Mouse (Mus musculus) gastrocnemius, postnatal 36 days (tissue): ENCODE results near the gene Olfr263. TPM values are rescaled to one million over a fixed set of nuclear protein-coding genes. Genes with fewer than 3 reads are reported as not detected.

Experiments used
- DNase-seq, 2 experiments: peaks; one replicate each; pipeline ENCODE4 v3.0.0; 2022
- intact Hi-C: fragments of 180-260 bp; cut with DNase I; formaldehyde crosslinking; loops from one replicate; pipeline ENCODE4 v1.15.1; 2025
- total RNA-seq, 2 experiments: library from RNA; stranded (reverse); gene quantifications; 2 replicates each; pipeline ENCODE4 v1.2.3; 2021

Gene Olfr263
- total RNA-seq, 2 experiments from 2014 or later: not detected

DNA sequence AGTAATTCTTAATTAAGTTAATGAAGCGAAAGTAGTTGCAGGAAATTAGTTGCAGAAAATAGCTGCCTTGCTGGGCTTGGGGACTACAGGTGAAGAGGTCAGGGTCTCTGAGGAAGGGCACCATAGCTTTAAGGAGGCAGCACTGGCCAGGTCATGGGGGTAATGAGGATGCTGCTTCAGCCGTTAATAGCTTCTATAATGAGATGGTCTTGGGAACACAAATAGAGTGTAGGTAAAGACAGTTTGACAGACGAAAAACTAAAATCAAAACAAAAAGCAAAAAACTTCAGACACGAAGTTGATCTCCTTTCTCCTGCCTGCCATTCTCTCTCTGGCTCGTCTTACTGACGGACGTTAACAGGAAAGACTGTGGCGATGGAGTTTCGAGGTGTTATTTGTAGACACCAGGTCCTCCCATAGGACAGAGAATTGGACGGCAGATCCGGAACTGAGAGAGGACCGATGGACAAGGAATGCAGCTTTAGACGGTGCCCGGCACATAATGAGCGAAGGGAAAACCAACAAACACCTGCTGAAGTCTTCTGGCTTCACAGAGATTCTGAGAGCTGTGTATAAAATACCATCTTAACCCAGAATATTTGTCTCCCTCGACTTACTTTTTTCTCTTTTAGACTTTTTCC, 39.1 kb downstream of the Olfr263 start:
- DNase-seq: no peak
- intact Hi-C loops: loop anchor here (5.0 kb wide), 2 partner anchors 34 to 109 kb away; no protein-coding TSS in a partner anchor

DNA sequence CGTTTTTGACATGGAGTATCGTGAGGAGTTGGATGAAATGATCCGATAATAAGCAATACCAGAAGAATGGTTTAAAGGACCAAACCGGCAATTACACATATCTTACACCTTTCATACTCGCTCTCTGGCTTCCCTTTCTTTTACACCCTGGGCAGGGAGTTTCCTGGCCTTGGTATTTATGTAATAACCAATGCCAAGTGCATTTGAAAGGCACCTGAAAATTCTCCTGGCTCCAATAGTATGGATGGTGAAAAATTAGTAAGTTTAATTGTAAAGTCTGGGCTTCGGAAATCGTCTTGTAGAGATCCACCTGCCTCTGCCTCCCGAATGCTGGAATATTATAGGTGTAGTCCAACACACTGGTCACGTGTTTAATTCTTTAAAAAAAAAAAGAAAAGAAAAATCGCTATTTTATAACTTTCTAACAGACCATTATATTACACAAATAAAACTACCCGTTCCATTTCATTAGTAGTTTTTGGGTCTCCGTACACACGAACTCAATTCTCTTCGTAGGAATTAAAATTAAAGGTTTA, 39.8 kb downstream of the Olfr263 start:
- DNase-seq: no peak
- intact Hi-C loops: loop anchor here (5.0 kb wide), 2 partner anchors 33 to 108 kb away; no protein-coding TSS in a partner anchor

DNA sequence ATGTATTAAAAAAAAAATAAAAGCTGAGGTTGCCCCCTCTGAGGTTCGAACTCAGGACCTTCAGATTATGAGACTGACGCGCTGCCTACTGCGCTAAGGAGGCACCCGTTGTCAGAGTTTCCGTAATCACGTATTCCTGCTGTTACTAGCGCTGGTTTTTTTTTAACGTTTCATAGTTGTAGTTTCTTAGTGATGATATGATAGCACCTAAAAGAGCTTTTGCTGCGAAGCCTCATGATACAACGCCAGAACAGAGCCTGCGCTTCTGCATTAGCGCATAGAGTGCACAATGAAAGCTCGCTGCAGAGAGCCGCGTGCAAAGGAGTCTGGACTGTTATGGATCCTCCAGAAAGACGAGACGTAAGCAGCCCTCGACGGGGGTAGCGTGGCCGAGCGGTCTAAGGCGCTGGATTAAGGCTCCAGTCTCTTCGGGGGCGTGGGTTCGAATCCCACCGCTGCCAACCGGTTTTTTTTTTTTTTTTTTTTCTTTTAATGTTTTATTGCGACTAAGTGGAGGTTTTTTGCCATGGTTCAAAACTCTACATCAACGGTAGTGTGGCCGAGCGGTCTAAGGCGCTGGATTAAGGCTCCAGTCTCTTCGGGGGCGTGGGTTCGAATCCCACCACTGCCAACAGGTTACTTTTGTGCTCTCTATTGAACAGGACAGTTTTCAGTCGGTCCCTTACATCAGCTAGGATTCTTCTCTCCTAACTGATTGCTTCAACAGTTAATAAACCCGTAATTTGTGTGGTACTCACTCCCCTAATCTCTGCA, 40.4 kb downstream of the Olfr263 start:
- DNase-seq: peak; percentile 61 to 72
- intact Hi-C loops: loop anchor here (5.0 kb wide), 3 partner anchors 32 to 542 kb away; no protein-coding TSS in a partner anchor

DNA sequence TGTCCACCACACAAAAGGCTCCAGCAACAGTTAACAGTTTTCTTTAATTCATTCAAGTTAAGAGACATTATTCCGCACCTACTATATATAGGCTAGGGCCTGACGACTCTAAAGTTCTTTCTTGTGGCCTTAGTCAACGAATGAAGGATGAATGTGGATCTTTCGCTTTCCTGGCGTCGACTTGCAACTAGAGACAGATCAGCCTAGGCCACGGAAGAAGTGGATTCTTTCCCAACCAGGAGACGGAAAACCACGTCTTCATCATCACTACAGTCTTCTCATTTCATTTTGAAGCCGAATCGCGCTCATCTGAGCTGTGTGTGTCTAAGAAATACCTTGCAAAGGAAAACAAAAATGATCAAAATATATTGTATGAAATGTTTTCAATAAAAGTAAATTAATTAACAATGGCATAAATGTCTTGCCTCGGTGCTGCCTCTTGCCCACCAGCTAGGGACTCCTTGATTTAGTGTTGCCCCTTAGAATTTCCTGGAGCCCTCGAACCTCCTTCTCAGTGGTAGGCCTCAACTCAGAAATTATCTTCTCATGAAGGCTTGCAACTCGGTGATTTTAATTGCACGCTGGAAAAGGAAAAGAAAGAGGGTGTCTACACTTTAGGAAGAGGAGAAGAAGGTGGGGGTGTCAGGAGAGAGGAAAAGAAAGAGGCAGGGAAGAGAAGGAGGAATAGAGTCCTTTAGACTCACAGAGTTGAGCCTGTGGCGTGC, 41.2 kb downstream of the Olfr263 start:
- intact Hi-C loops: loop anchor here (5.0 kb wide), 1 partner anchor 542 kb away; no protein-coding TSS in a partner anchor
- DNase-seq: no peak

DNA sequence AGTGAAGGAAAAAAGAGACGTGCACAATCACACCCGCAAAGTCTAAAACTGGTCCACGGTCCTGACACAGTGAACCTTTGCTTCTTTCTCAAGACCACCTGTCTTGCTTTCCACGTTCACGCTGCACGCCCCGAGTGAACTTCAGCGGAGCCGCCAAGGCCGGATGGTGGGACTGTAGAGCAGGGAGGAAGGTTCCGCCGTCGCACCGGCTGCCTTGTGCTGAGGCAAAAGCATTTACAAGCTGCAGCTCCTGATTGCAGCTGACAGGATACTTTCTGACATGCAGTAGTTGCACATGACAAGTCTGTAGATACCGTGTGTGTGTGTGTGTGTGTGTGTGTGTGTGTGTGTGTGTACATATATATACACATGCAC, 41.7 kb downstream of the Olfr263 start:
- DNase-seq: no peak
- intact Hi-C loops: loop anchor here (5.0 kb wide), 1 partner anchor 541 kb away; no protein-coding TSS in a partner anchor

DNA sequence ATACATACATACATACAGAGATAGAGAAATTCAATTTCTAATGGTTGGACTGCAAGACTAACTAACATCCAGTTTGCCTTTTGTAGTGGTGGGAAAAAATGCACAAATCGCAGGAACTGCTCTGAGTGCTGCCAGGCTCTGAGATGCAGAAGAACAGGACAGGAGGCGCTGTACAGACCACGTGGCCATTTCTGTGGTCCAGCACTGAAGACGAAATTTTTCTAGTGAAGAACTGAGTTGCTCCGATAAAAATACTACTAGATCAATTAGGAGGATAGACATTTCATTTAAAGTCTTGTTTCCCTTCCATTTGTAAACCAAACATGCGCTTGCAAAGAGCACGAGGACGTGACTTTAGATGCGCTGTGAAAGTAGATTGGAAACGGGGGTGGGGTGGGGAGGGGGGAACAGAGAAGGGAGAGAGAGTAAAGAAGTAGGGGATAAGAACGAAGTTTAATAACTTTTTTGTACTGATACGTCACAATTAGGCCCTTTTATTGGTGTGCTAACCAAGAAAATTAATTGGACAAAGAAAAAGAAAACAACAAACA, 42.2 kb downstream of the Olfr263 start:
- no peak for DNase-seq
- intact Hi-C loops: loop anchor here (5.0 kb wide), 1 partner anchor 541 kb away; no protein-coding TSS in a partner anchor

DNA sequence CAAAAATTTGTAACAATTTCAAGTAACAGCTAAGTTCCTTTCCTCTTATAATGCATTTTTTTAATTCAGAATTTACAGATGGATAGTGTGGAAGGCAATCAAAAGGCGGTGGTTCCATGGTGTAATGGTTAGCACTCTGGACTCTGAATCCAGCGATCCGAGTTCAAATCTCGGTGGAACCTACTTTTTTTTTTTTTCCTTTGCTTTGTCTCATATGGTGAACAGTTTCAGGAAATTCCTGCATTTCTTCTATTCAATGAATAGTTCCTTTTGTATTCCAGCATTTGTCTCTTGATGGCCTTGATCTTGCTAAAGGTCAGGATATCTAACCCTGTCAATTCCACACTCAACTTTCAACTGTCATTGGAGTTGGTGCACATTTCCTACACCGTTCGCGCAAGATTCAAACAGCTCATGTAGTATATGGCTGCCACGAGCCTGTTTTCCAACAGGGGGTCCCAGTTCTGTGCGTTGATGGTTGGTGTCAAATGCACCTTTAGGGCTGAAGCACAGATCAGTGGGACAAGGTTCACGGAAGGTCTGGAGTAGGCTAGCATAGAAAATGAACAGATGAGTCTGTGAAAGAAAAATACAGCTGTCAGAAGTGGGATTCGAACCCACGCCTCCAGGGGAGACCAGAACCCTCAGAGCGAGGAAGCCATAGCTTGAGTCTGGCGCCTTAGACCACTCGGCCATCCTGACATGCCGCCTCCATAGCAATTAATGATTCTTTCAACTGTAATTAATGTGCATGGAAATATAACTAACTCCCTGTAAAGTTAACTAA, 43.0 kb downstream of the Olfr263 start:
- intact Hi-C loops: loop anchor here (5.0 kb wide), 1 partner anchor 540 kb away; no protein-coding TSS in a partner anchor
- DNase-seq: peak; percentile 31 to 35

DNA sequence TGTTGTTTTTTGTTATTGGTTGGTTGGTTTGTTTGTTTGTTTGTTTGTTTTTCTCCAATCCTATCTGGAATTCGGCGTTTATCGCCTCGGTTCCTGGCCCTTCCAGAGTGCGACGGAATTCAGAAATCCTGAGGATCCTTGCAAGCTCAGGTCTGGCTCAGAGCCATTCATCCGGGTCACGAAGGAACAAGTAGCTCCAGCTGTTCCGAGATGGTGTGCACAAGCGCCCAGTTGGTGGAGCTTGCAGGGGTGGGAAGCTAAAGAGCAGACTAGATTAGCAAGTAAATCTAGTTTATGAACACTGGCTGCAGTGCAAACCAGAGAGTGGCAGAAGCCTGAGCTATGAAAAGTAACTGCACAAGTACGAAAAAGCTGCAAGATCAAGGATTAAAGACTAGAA, 43.6 kb downstream of the Olfr263 start:
- peak; percentile 78 to 84 for DNase-seq
- intact Hi-C loops: loop anchor here (5.0 kb wide), 1 partner anchor 539 kb away; no protein-coding TSS in a partner anchor

DNA sequence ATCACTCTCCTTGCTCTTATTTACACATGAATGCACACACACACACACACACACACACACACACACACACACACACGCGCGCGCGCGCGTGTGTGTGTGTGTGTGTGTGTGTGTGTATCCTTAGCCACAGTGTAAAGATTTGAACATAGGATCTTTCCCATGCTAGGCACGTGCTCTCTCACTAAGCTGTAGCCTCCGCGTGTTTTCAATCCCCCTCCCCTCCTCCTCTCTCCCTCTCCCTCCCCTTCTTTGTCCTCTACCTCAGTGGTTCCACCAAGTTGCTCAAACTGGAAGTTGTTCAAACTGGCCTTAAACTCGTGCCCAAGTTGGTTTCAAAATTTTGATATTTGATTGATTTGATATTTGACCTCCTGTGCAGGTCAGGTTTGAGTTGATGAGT, 47.3 kb downstream of the Olfr263 start:
- DNase-seq: no peak
- intact Hi-C loops: no loop called here

DNA sequence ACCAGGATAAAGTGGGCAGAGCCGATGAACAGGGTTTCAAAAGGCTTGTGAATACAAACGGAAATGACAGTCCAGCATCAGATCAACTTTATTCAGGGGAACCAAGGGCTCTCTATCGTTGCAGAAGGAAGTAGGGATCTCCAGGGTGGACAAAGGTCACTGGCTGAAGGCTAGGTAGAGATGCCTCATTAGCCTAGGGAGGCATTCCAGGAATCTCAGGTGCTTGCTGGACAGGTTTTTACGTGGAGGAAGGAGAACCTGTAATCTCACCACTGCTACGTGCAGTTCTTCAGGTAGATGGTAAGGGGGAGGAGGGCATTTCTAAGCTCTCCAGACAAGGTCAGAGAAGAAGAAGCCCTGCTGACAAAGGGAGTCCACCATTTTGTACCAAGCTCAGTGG, 48.2 kb downstream of the Olfr263 start:
- DNase-seq: no peak
- intact Hi-C loops: no loop called here

DNA sequence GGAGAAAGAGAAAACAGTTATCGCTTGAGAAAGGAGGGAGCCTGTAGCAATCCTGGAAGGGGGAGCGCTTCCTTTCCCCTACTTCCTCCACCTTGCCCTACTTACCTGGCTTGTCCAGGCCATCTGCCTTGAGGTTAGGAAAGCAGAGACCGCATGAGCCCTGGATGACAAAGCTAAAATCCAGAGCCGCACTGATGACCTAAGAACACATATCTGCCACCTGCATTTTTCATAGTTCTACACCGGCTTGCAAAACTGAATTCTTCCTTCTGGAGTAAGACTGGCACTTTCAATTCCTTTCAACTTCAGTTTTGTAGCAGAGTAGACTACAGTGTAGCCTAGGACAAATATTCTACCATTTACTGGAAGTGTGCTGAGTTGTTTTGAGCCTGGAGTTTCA, 48.9 kb downstream of the Olfr263 start:
- intact Hi-C loops: no loop called here

DNA sequence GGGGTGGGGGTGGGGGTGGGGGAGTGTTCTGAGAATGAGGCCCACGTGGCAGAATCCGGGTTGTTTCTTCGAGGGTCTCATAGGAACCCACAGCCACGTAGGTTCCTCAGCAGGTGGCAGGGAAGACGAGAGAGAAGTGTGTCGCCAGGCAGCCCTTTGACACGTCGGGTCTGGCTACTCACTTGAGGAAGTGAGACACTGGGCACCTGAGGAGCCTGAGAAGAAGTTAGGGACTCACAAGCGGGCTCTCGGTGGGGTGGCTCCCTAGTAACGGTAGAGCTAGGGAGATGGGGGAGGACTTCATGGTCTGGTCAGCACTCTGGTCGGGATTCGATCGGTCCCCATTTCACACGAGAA, 49.9 kb downstream of the Olfr263 start, which contains the start of gene Trim27:
Gene Trim27, plus strand, starts transcription at position 79 of the 357 bp plus-strand sequence.
- no peak for DNase-seq
- intact Hi-C loops: no loop called here

More for the DNA sequence above, 48.9 kb downstream of the Olfr263 start:
- DNase-seq: no peak

DNA sequence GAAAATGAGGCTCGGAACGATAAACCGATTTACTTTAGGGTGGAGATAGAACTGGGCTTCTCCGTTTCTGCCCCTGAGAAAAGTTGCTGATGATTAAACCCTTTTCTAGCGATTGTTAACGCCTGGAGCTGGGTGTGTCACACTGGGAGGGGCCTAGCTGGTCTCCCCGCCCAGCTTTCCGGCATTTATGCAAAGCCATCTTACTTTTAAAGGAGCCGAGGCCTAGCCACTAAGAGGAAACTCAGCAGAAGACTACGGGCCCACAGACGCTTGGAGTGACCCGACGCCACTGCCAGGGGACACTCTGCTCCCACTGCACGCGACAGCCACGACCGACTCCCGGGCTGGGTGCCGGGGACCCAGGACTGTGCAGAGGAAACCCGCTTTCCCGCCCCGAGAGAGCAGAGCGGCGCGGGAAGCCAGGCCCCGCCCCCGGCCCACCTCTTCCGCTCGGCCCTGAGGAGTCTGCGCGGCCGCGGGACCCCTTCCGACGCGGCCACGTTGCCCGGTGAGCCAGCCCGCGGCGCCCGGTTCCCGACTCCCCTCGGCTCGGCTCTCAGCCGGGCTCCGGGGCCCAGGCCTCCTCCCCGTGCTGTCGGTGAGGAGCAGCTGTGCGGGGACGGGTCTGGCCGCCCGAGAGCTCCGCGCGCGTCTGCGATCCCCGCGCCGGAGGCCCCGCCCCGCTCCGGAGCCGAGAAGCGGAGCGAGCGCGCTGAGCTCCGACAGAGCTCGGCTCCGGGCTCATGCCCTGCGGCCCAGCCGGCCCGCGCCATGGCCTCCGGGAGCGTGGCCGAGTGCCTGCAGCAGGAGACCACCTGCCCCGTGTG, 50.5 kb downstream of the Olfr263 start:
- intact Hi-C loops: no loop called here
- peak; percentile 78 to 93 for DNase-seq

DNA sequence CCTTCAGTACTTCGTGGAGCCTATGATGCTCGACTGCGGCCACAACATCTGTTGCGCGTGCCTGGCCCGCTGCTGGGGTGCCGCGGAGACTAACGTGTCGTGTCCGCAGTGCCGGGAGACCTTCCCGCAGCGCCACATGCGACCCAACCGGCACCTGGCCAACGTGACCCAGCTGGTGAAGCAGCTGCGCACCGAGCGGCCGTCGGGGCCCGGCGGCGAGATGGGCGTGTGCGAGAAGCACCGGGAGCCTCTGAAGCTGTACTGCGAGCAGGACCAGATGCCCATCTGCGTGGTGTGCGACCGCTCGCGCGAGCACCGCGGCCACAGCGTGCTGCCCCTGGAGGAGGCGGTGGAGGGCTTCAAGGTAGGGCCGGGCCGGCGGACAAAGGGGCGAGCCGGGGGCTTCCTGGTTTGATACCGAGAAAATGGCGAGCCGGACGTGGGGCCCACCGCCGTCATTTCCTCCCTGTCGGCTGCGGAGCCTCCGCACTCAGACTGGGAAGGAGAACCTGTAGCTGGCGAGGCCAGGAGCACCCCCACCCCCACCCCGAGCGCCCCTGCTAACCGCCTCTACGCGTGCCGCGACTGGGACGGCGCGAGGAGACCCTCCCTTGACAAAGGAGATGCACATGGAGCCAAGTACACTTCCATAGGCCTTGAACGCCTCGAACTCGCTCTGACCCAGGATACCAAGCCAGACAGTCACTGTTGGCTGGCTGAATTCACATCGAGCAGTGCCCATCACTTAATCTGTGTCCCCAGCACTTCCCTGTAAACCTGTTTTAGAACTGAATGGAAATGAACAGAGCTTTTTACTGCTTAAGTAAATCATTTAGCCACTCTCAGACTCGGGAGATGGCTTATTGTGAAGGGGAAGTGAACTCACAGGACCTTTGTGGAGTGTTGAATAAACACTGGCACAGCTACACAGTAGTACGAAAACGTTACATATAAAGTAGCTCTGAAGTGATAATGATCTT, 51.4 kb downstream of the Olfr263 start:
- peak; percentile 42 to 43 for DNase-seq
- intact Hi-C loops: no loop called here

DNA sequence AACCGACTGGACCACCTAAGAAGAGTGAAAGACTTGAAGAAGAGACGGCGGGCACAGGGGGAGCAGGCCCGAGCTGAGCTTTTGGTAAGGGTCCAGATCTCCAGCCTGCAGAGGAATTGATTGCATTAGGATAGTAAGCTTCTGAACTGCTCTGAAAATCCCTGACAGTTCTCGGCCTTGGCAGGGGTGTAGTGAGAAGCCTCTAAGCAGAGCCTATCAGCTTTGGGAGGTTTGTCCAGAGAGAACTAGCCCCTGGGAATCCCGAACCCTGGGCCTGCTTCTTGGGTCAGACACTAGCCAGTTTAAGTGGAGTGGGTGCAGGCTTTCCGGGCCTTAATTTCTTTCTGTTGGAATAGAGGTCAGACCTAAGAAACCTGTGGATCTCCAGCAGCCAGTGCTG, 52.6 kb downstream of the Olfr263 start:
- DNase-seq: no peak
- intact Hi-C loops: no loop called here

DNA sequence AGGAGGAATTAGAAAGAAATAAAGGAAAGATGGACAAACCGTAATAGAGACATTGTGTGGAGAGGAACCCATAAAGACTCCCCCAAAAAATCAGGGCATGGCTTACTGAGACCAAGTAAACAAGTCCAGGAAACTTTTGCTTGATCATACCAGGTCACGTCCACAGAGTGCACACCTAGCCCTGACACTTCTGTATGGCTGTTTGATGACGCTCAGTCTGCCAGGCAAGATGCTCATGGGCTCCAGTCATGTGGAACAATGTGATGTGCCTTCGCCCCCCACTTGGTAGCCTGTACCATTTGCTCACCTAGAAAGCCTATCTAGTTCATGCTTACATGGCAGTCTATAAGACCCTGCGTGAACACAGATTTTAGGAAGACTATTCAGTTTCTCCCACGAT, 53.6 kb downstream of the Olfr263 start:
- DNase-seq: no peak
- intact Hi-C loops: no loop called here

DNA sequence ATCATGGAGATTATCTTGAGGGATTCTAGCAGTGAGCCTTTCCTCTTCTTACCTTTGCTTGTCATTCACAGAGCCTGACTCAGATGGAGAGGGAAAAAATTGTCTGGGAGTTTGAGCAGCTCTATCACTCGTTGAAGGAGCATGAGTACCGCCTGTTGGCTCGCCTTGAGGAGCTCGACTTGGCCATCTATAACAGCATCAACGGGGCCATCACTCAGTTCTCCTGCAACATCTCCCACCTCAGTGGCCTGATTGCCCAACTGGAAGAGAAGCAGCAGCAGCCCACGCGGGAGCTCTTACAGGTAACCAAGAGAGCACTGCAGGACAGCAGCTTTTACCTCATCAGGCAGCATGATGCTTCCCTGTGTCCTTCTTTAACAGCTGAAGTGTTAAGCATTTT, 54.2 kb downstream of the Olfr263 start:
- DNase-seq: no peak
- intact Hi-C loops: no loop called here

DNA sequence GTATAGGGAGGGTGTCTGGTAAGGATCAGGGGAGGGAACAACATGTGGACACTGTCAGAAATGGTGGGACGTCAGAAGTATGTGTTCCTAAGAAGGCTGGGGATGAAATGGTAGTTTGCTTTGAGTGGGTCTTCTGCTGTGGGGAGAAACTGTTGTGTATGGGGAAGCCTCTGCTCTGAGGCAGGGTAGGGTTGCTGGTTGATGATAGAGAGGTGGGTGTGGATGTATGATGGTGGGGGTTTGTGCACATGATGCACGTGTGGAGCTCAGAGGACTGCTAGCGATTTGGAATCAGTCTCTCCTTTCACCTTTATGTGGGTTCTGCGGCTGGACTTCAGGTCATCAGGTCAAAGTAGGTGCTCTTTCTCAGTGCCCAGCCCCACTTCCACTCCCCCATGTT, 56.1 kb downstream of the Olfr263 start:
- no peak for DNase-seq
- intact Hi-C loops: no loop called here
